Mouse (Mus musculus) liver, adult 2 months (tissue): ENCODE measurements at regions not wholly inside any gene's neighbourhood (a gene's known extent, or its start where the extent isn't known, plus 50 kb on each side); places are given as distances from the start of the nearest gene placed in this dataset.
A peak's percentile ranks its signal among the peaks of the same experiment; 100 is the strongest.

Source experiments
- DNase-seq: peaks from one replicate; pipeline ENCODE4 v3.0.0-alpha.2; 2011; ENCODE audit warnings: low read depth, low spot score; ENCODE audit errors: extremely low read depth
- H3K27ac ChIP-seq: fragments of 200-500 bp; replicated peaks from 2 replicates; pipeline ENCODE4 v1.5.1; 2012; ENCODE audit warnings: low read depth, mild to moderate bottlenecking, control low read depth, inconsistent platforms, low read length; ENCODE audit not compliant: insufficient read depth
- H3K27me3 ChIP-seq: fragments of 200-500 bp; 2 replicates; pipeline ENCODE4 v1.6.1; 2012; ENCODE audit warnings: mild to moderate bottlenecking, moderate library complexity, low read length, inconsistent platforms; ENCODE audit not compliant: control insufficient read depth, insufficient read depth
- H3K36me3 ChIP-seq: fragments of 200-500 bp; 2 replicates; pipeline ENCODE4 v1.6.1; 2012; ENCODE audit warnings: low read length, inconsistent platforms; ENCODE audit not compliant: control insufficient read depth, insufficient read depth
- H3K4me1 ChIP-seq: fragments of 200-500 bp; 2 replicates; pipeline ENCODE4 v1.6.1; 2011; ENCODE audit warnings: low read length; ENCODE audit not compliant: control insufficient read depth, insufficient read depth
- H3K4me3 ChIP-seq: fragments of 200-500 bp; 2 replicates; pipeline ENCODE4 v1.5.1; 2011; ENCODE audit warnings: low read depth, mild to moderate bottlenecking, control low read depth, low read length, moderate library complexity; ENCODE audit not compliant: insufficient read depth
- H3K79me2 ChIP-seq: fragments of 200-500 bp; 2 replicates; pipeline ENCODE4 v1.6.1; 2012; ENCODE audit warnings: inconsistent platforms, mild to moderate bottlenecking, low read length, moderate library complexity; ENCODE audit not compliant: control insufficient read depth, insufficient read depth
- H3K9ac ChIP-seq: fragments of 200-500 bp; 2 replicates; pipeline ENCODE4 v1.6.1; 2012; ENCODE audit warnings: low read depth, mild to moderate bottlenecking, control low read depth, inconsistent platforms, low read length
- CTCF ChIP-seq: fragments of 200-500 bp; IDR thresholded peaks from 2 replicates; pipeline ENCODE4 v1.5.1; 2011; ENCODE audit warnings: low read depth, low read length, control low read depth
- POLR2A ChIP-seq: fragments of 200-500 bp; IDR thresholded peaks from 2 replicates; pipeline ENCODE4 v1.6.1; 2011; ENCODE audit warnings: low read length, control low read depth; ENCODE audit not compliant: insufficient read depth; ENCODE audit errors: extremely low read depth
- WGBS: fragments of 180-500 bp; shearing (Covaris S2); methylation state at CpG from one replicate; pipeline ENCODE4 v1.1.7; 2018; 5-methylcytosine and 5-hydroxymethylcytosine counted together

DNA sequence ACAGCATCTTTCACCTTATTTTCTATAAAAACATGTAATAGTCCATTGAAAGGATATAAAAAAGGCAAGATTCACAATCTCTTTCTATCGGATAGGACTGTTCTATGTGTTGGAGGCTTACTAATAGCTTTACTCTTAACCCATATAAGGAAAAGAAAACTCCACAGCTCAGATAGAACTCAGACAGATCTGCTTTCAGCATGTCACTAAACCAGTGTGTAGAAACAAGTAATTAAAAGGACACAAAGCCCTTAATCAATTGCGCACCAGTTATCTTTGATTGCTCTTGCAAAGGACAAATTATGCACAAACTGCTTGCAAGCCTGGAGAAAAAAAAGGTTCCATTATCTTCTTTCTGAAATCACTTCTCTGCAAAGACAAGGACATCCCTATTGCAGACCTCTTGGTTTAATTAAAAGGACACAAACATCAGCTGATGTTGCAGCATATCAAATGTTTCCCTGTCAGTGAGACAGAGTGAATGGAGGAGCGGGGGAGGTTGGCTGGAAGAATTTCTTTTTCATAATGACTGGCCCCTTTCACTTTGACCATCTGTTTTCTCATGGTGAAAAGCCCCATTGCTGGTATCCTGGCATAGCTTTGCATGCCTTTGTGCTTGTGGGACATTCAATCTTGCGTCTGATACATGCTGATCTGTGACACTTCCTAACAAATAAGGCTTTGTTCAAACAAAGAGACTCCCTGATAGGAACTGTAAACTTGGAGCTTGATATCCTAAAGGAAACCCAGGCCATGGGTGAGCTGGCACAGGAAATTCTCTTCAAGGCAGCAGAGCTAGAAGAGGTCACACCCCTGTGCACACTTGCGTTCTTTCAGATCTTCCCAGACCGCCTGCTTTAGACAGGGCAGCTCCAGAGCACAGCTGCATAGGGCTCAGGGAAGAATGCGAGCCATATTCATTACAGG lies 162.8 kb upstream of the Rgmb start:
- peak; percentile 4 for DNase-seq

GRCm38 (mm10) chr17:15991916-15992315 lies 161.1 kb upstream of the Rgmb start:
- no peaks in the 10 kb centered on the region for H3K79me2 ChIP-seq
- 57% methylated on average over 5 of the region's 5 CpGs for WGBS

More for the DNA sequence above, 162.8 kb upstream of the Rgmb start:
- H3K27me3 ChIP-seq, result 0 out of 2 replicates have a peak, but pooled peaks cover under 1% of the 10 kb centered on the region
- H3K27ac ChIP-seq, result no peak overlapping the region
- H3K9ac ChIP-seq, result no peak overlapping the region
- 43% methylated on average over 7 of the region's 7 CpGs for WGBS
- no peaks in the 10 kb centered on the region for H3K79me2 ChIP-seq
- H3K4me3 ChIP-seq, result no peak overlapping the region
- TF ChIP-seq CTCF (no peak), POLR2A (no peak)
- no peaks in the 10 kb centered on the region for H3K4me1 ChIP-seq
- no peaks in the 10 kb centered on the region for H3K36me3 ChIP-seq

DNA sequence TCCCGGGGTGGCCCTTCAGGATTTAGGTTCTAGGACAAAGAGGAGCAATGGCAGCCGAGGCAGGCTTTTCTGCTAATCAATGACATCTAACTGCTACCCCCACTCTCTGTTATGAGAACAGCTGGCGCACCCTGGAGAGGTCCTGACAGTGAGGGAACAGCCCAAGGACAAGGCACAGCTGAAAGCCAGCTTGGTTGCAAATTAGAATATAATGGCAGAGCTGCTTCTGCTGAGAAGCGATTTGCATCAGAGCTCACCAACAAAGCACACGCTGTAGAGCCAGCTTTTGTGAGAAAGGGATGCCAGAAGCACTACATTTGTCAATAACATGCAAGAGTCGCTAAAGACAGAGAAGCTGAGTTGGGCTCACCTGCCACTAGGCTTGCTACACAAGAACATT lies 159.5 kb upstream of the Rgmb start:
- H3K79me2 ChIP-seq, result no peaks in the 10 kb centered on the region
- H3K4me3 ChIP-seq, result no peak overlapping the region
- H3K27ac ChIP-seq, result no peak overlapping the region
- DNase-seq, result no peak
- H3K4me1 ChIP-seq, result no peaks in the 10 kb centered on the region
- H3K27me3 ChIP-seq, result no peaks in the 10 kb centered on the region
- 35% methylated on average over 6 of the region's 6 CpGs for WGBS
- H3K9ac ChIP-seq, result no peak overlapping the region
- TF ChIP-seq POLR2A (no peak), CTCF (no peak)
- no peaks in the 10 kb centered on the region for H3K36me3 ChIP-seq

More at GRCm38 (mm10) chr17:15991916-15992315, 161.1 kb upstream of the Rgmb start:
- Histone ChIP-seq H3K36me3 (no peaks in the 10 kb centered on the region), H3K9ac (no peak overlapping the region), H3K4me1 (no peaks in the 10 kb centered on the region), H3K4me3 (no peak overlapping the region), H3K27me3 (no peaks in the 10 kb centered on the region), H3K27ac (no peak overlapping the region)
- TF ChIP-seq CTCF (no peak), POLR2A (no peak)
- DNase-seq, result no peak

DNA sequence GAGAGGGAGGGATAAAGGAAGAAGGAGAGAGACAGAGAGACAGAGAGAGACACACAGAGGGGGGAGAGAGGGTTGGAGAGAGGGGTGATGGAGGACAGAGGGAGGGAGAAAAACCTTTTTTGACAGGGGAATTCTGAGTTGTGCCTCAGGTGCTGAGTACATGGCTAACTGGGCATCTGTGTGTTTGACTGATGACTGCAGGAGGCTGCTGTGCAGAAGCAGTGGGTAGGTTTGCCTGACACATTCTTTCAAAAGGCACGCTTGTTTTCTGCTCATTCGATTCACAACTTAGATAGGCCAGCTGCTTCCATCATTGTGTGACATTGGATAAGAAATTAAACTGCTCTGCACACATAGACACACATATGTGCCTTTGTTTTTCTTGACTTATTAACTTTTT lies 150.7 kb upstream of the Rgmb start:
- Histone ChIP-seq H3K36me3 (no peaks in the 10 kb centered on the region), H3K27me3 (no peaks in the 10 kb centered on the region), H3K79me2 (no peaks in the 10 kb centered on the region), H3K4me3 (no peak overlapping the region), H3K4me1 (no peaks in the 10 kb centered on the region), H3K9ac (no peak overlapping the region), H3K27ac (no peak overlapping the region)
- TF ChIP-seq POLR2A (no peak), CTCF (no peak)
- WGBS, result 60% methylated on average over 2 of the region's 2 CpGs
- DNase-seq, result no peak

DNA sequence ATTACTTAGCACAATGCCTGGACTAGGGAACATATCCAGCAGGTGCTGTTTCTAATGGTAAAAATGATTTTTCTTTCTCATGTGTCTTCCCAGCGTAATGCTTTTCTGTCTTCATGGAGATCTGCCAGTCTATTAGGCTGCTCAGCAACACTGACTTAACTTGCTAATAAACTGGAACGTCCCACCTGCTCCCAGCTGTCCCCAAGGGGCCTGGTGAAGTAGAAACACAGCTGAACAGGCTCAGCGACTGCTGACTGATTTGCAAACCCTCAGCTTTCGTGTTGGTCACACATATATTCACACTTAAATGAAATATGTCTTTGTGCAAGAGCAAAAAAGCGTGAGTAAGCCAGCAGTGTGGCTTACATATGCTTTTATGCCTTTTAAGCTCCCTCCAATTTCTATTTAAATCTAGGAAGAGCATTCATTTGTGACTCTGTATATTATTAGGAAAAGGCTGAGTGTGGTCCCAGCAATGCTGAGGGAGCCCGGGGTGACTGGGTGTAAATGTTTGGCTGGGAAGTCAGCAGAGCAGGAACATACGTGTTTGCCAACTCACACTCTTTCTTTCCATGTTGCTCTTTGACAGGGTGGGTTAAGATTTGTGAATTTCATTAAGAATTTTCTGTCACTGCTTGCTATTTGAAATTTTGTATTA lies 146.7 kb upstream of the Rgmb start:
- no peaks in the 10 kb centered on the region for H3K27me3 ChIP-seq
- no peak overlapping the region for H3K9ac ChIP-seq
- no peak for DNase-seq
- no peak overlapping the region for H3K27ac ChIP-seq
- no peak for TF ChIP-seq CTCF
- no peak for TF ChIP-seq POLR2A
- H3K4me1 ChIP-seq, result no peaks in the 10 kb centered on the region
- 77% methylated on average over 7 of the region's 7 CpGs for WGBS
- H3K4me3 ChIP-seq, result no peak overlapping the region
- no peaks in the 10 kb centered on the region for H3K79me2 ChIP-seq
- no peaks in the 10 kb centered on the region for H3K36me3 ChIP-seq

- TF ChIP-seq POLR2A (no peak), CTCF (no peak)
- no peak overlapping the region for H3K4me3 ChIP-seq
- DNase-seq, result no peak
- H3K9ac ChIP-seq, result no peak overlapping the region
- no peak overlapping the region for H3K27ac ChIP-seq
- H3K79me2 ChIP-seq, result no peaks in the 10 kb centered on the region
- no peaks in the 10 kb centered on the region for H3K27me3 ChIP-seq
- H3K36me3 ChIP-seq, result no peaks in the 10 kb centered on the region
- H3K4me1 ChIP-seq, result no peaks in the 10 kb centered on the region
- WGBS, result 90% methylated on average over 3 of the region's 3 CpGs
Observed at GRCm38 (mm10) chr17:15971351-15971685, 140.5 kb upstream of the Rgmb start.
